Mouse (Mus musculus) heart, adult 11 months (tissue): ENCODE measurements at regions not wholly inside any gene's neighbourhood (a gene's known extent, or its start where the extent isn't known, plus 50 kb on each side); places are given as distances from the start of the nearest gene placed in this dataset.

Experiments used
- DNase-seq: peaks from one replicate; pipeline ENCODE4 v3.0.0; 2022

DNA sequence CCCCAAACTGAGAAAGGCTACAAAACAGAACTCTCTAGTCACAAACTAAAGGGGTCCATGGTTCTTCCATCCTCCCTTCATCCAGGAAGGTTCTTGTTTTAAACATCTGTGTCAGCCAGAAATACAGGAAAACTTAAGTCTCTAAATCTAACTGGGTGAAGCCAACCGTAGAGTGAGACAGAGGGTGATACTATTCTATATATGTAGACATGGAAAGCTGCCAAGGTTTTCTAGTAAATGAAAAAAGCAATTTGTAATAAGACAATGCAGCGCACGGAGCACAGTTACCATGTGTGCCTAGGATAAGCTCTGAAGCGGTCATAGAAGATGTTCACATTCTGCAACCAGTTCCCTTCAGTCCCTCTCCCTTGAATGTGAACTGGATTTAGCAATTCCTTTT, 55.4 kb downstream of the Ppp1r3c start:
- peak; percentile 41 for DNase-seq

DNA sequence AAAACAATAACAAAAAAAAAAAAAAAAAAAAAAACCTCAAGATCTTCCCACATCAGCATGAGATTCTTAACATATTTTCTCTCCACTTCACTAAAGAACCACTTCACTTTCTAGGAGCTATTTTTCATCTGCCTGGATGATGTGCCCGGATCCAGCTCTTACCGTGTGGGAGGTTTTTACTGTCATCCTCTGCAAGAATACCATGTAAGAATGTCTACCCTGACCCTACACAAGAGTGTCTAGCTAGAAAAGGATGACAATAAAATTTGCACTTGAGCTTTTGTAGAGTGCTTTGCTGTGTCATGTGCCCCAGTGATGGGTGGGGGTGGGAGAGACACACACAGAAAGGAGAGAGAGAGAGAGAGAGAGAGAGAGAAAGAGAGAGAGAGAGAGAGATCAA, 56.1 kb downstream of the Ppp1r3c start:
- DNase-seq: peak; percentile 48

DNA sequence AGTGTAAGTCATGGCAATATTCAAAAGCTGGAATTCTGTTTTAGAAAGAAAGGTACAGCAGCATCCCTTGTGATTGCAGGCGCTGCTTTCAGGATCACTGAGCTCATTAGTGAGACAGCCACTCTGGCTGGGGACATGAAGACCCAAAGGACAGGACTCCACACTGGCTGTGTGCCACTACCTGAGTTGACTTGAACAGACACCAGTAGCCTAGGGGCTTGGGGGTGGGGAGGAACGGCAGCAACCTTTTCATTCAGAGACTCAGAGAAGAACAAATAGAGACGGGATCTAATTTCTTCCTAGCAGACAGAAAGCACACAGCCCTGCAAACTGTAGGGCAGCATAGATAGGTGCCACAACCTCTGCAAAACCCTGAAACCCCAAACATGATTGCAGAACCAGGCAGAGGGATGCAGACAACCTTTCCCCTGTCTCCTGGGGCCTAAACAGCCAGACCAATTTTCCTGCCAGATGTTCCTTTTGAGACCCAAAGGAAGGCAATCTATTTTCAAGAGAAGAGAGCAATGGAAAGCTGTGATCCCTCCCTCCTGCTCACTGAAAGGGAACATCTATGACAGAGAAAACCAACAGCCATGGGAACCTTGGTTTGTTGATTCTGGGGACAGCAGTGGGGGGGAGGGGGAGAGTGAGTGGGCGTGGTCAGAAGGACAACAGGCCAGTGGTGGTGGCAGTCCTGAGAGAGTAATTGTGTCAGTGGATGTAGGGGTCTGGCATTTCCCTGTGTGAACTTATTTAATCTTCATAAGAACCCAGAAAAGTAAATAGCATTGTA, 57.2 kb downstream of the Ppp1r3c start:
- DNase-seq: peak; percentile 95

DNA sequence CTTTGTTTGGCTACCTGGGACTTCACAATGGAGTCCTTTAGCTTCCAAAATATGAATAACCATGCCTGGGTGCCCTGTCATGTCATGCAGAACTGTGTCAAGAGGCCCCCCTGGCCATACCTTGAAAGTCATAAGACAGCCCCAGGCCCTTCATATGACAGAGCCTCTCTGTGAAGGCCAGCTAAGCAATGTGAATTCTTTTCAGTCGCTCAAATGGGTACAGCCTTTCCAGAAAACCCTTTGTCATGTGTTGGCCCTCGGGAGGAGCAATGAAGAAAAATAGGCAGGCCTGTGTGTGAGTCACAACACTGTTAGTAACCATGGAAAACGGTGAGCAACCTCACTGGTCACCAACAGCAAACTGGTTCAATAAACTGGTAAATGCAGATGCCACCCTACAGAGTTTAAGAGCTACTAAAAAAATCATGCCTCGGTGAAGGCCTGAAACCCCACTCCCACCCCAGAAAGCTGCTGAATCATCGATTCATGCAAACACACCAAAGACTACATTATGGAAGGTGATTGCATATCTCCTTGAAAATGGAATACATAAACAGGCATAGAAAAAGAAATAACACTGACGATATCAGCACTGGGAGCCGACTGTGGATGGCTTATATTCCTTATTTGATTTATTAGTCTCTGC, 57.9 kb downstream of the Ppp1r3c start:
- DNase-seq: peak; percentile 88

DNA sequence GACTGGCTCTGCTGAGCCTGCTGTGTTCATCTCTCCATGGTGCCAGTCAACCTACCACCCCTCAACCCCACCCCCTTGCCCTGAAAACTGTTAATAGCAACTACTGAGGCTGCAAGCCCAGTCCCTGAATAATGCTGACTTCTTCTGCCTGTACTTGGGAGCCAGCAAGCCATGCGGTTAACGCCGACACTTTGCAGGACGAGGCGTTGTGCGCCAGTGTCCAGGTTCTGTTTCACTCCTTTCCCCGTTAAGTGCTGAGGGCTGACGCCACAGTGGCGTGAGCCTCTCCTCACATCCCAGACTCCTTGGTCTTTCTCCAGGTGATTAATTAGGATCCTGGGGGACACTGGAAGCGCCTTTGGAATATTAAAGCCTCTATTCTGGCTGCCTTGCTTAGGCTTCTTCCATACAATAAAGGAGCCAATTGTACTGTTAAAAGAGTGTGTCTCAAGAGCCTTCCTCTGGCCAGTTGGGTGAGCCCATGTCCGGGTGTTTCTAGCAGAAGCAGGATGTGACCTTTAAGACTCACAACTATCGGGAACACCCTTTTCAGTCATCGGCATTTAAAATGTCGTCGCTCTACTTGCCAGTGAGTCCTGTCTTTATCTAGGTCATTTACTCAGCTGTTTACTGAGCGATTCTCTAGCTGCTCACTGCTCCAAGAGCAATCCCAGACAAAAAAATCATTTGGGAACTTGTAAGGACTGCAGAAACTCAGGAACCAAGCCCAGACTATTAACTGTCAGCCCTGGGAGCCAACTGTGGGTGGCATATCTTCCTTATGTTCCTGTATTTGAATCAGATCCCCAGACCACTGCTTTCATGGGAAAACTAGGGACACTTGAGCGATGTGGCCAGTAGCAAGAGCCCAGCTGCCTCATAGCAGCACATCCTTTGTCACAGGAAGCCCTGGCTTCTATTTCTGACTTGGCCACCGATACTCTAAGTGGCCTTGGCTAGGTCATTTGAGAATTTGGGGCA, 59.1 kb downstream of the Ppp1r3c start:
- peak; percentile 98 for DNase-seq

DNA sequence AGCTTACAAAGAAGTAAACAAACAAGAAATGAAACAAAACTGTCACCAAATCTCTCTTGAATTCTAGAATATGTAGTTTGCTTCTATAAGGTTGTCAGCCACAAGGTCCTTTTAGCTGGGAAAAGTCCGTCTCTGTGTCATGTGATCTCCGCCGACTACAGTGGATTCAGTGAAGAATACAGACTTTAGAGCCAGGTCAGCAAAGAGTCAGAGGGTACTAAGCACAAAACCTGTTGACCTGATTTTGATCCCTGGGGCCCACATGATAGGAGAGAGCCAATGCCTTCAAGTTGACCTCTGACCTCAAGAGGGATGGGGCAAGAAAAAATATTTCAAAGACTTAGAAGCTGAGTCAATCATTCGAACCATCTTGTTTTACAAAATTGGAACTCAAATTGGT, 61.5 kb downstream of the Ppp1r3c start:
- peak; percentile 65 for DNase-seq

DNA sequence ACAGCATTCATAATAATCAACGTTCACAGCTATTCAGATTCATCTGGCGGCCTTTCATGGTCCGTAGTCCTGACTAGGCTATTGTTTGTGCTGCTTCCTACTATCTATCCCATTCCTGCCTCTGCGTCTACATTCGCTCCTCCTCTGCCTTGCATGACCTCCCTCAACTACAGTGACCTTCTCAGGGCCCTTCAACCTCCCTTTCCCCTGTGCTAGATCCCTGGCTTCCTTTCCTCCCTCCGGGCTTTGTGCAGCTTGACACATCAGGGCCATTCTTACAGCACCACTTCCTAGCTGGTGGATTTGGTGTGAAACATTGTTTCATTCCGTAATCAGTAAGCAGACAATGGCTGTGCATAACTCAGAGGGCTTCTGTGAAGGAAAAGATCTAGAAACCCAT, 65.6 kb downstream of the Ppp1r3c start:
- DNase-seq: peak; percentile 91
